Mouse (Mus musculus) forebrain, embryonic 14.5 days (tissue): ENCODE results near the gene Gm45717. TPM values are rescaled to one million over a fixed set of nuclear protein-coding genes. Genes with fewer than 3 reads are reported as not detected.

Experiments
- ATAC-seq: fragments of 200-750 bp; cut with Nextera tagmentation; 2 replicates; pipeline ENCODE4 v1.8.0; 2017; ENCODE audit warnings: mild to moderate bottlenecking, moderate library complexity
- DNase-seq: peaks from one replicate; pipeline ENCODE4 v3.0.0-alpha.2; 2015; ENCODE audit warnings: low spot score
- H3K27ac ChIP-seq: fragments of 300-500 bp; sonication (generic); 2 replicates; pipeline ENCODE4 v1.5.1; 2014; ENCODE audit warnings: low read depth, mild to moderate bottlenecking, control low read depth, low read length, moderate library complexity
- H3K27me3 ChIP-seq: fragments of 300-500 bp; sonication (generic); replicated peaks from 2 replicates; pipeline ENCODE4 v1.6.1; 2014; ENCODE audit warnings: low read length, control low read depth, mixed read lengths; ENCODE audit not compliant: control insufficient read depth, insufficient read depth
- H3K36me3 ChIP-seq: fragments of 300-500 bp; sonication (generic); 2 replicates; pipeline ENCODE4 v1.6.1; 2014; ENCODE audit warnings: low read length, control low read depth; ENCODE audit not compliant: control insufficient read depth, insufficient read depth
- H3K4me1 ChIP-seq: fragments of 300-500 bp; sonication (generic); 2 replicates; pipeline ENCODE4 v1.6.1; 2014; ENCODE audit warnings: antibody characterized with exemption, low read length, control low read depth; ENCODE audit not compliant: control insufficient read depth, insufficient read depth
- H3K4me2 ChIP-seq: fragments of 300-500 bp; sonication (generic); 2 replicates; pipeline ENCODE4 v1.6.1; 2014; ENCODE audit warnings: mild to moderate bottlenecking, control low read depth, low read length
- H3K4me3 ChIP-seq: fragments of 300-500 bp; sonication (generic); 2 replicates; pipeline ENCODE4 v1.5.1; 2014; ENCODE audit warnings: low read depth, low read length, control low read depth
- H3K9ac ChIP-seq: fragments of 300-500 bp; sonication (generic); 2 replicates; pipeline ENCODE4 v1.6.1; 2014; ENCODE audit warnings: mild to moderate bottlenecking, low read length, control low read depth, moderate library complexity
- H3K9me3 ChIP-seq: fragments of 300-500 bp; sonication (generic); replicated peaks from 2 replicates; pipeline ENCODE4 v1.6.1; 2016; ENCODE audit warnings: low read length, control low read depth, mixed read lengths; ENCODE audit not compliant: control insufficient read depth
- WGBS: fragments of 180-500 bp; shearing (Covaris S2); extraction: QIAGEN DNeasy Blood & Tissue Kit; methylation state at CpG from one replicate; pipeline ENCODE4 v1.1.7; 2014; 5-methylcytosine and 5-hydroxymethylcytosine counted together
- polyA plus RNA-seq: library from polyadenylated mRNA; unstranded; fragments of >200 nt; fragmentation: Nextera tagmentation; extraction: Ambion mirVana; gene quantifications from 2 replicates; pipeline ENCODE4 v1.2.1, GENCODE M21; 2014

Gm45717 gene
- polyA plus RNA-seq, 1 experiment from 2014 or later, result not detected

DNA sequence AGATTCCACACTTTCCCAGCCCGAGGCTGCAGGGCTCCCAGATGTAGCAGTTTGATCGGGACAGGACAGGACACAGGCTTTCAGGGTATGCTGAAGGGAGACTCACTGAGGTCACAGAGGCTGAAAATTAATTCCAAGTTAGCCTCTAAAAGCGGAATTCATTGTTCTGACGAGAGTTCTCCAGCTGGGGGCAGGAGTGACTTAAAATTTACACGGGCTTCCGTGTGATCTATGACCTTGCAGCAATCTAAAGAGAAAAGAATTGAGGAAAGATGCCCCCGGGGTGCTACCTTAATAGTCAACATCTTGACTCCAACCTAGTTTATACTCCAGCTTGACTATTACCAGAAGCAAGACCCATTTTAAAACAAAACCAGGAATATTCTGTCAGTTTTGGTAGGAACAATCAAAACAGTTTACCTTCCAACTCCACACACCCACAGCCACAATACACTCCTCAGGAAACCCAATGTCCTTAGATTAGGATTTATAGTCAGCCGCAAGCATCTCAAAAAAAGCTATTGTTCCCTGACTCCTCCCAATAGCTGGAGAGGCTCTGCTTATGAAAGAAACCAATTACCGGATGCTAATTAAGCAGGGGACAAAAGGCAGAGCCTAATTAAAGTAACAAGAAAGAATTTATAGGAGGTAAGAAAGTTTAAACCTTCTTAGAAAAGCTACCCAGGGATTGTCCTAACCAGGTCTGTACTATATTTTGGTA, 3.6 kb upstream of the Gm45717 start:
- H3K4me3 ChIP-seq, result no peak overlapping the region
- H3K4me1 ChIP-seq, result peaks cover 12% of the 10 kb centered on the region; the same call in 1 of the 2 replicates
- WGBS, result 2% methylated on average over 9 of the region's 9 CpGs
- H3K27ac ChIP-seq, result no peak overlapping the region
- H3K9me3 ChIP-seq, result no peaks in the 10 kb centered on the region
- H3K36me3 ChIP-seq, result no peaks in the 10 kb centered on the region
- H3K27me3 ChIP-seq, result no peaks in the 10 kb centered on the region
- peak; percentile 63 for DNase-seq
- ATAC-seq, result no peak
- no peak overlapping the region for H3K9ac ChIP-seq
- H3K4me2 ChIP-seq, result no peak overlapping the region

DNA sequence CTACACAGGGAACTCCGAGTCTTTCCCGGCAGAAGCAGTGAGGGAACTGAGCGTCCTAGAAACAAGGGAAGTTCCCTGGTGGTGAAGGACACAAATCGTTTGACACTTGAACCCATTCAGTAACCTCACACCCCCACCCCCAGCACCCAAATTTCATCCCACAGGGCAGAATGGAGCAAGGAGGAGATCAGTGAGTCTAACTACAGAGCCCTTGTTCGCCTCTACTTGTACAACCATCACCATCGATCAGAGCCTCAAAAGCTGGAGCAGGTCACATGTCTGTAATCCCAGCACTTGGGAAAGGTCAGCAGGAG, 776 bp upstream of the Gm45717 start:
- Histone ChIP-seq H3K4me2 (no peak overlapping the region), H3K4me1 (peaks cover 12% of the 10 kb centered on the region; the same call in 1 of the 2 replicates), H3K9ac (no peak overlapping the region), H3K27me3 (no peaks in the 10 kb centered on the region), H3K27ac (no peak overlapping the region), H3K4me3 (no peak overlapping the region), H3K36me3 (no peaks in the 10 kb centered on the region), H3K9me3 (no peaks in the 10 kb centered on the region)
- no peak for ATAC-seq
- WGBS, result 68% methylated on average over 6 of the region's 6 CpGs
- no peak for DNase-seq

DNA sequence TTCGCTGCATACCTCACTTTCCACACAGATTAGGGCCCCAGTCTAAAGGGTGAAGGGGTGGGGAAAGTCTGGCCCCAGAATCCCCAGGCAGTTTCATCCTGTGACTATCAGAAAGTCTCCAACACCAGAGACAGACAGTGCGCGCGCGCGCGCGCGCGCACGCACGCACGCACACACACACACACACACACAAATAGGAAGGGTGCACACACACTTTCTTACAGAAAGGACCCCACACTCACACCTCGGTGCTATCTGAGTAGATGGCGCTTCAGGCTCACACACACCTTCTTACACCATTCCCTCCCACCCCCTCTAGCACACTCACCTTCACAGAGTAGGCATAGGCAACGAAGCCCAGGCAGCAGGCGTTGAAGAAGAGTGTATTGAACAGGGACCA, 395 bp downstream of the Gm45717 start:
- ATAC-seq (peak; percentile 55; the same call in 1 of the 2 replicates), DNase-seq (peak; percentile 33)
- Histone ChIP-seq H3K9ac (peak overlapping the region; percentile 43; the same call in 1 of the 2 replicates), H3K36me3 (no peaks in the 10 kb centered on the region), H3K27me3 (no peaks in the 10 kb centered on the region), H3K4me1 (peaks cover 12% of the 10 kb centered on the region; the same call in 1 of the 2 replicates), H3K4me3 (peak overlapping the region; percentile 25), H3K9me3 (no peaks in the 10 kb centered on the region), H3K27ac (no peak overlapping the region), H3K4me2 (peak overlapping the region; percentile 49)
- 17% methylated on average over 17 of the region's 17 CpGs for WGBS

DNA sequence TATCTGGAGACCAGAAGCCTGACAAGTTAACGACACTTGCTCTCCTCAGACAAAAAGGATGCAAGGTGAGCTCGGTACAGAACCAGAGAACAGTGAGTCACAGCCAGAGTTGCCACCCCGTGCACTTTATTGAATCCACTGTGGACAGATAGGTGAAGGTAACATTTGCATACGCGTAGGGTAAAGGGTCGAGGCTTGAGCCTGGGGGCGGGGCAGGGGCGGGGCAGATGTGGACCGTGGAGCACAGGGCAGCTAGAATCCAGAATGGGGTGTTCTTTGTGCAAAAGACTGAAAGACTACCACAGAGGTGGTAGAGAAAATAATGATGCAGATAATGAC, 1.0 kb downstream of the Gm45717 start:
- Histone ChIP-seq H3K4me1 (peaks cover 12% of the 10 kb centered on the region; the same call in 1 of the 2 replicates), H3K36me3 (no peaks in the 10 kb centered on the region), H3K27ac (no peak overlapping the region), H3K4me3 (peak overlapping the region; percentile 11; the same call in 1 of the 2 replicates), H3K9ac (peak overlapping the region; percentile 43; the same call in 1 of the 2 replicates), H3K9me3 (no peaks in the 10 kb centered on the region), H3K4me2 (peak overlapping the region; percentile 49), H3K27me3 (no peaks in the 10 kb centered on the region)
- ATAC-seq (no peak), DNase-seq (no peak)
- 12% methylated on average over 9 of the region's 9 CpGs for WGBS

DNA sequence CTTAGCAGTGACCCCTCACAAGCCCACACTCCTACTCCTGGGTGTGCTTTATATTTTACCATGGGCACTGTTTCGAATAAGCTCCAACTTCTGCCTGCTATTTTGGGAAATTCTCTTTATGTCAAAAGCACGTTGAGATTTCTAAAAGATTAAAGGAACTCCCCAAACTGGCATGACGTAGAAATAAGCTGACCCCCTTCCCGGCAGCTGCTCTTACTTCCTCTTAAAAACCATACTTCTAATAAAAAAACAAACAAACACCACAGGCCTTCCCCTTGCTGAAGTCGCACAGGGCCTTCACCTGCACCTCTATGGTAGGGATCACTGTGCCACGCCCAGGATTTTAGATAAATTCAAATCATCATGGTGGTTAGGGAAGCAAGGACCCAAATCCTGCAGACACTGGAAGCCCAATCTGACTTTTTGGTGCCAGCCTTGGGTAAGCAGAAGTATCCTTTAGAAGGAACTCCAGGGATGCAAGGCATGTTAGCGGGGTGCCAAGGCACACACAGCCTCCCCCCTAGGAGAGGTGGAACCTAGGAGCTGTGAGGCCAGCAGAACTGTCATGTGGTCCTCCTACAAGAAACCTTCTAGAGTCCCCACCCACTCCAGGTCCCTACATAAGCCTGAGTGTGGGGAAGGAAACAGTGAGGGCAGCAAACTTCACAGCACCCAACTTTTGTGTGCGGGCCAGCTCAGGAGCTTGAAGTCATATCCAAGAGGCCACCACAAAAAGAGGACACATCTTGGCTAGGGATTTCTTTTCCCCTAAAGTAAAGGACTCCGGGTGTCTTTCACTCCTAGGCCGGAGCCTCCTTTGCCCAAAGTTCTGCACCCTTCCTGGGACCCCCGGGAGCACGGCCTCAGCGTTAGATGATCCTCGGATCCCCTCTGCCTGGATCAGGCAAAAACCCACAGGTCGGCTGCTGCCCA, 1.7 kb downstream of the Gm45717 start:
- Histone ChIP-seq H3K36me3 (no peaks in the 10 kb centered on the region), H3K27ac (no peak overlapping the region), H3K4me2 (peak overlapping the region; percentile 49), H3K9me3 (no peaks in the 10 kb centered on the region), H3K4me1 (peaks cover 8% of the 10 kb centered on the region; the same call in 1 of the 2 replicates), H3K27me3 (no peaks in the 10 kb centered on the region), H3K4me3 (0 out of 2 replicates have a peak overlapping the region, but pooled peaks have one; percentile 11), H3K9ac (no peak overlapping the region; the same call in 1 of the 2 replicates)
- WGBS, result 71% methylated on average over 15 of the region's 15 CpGs
- ATAC-seq, result no peak
- DNase-seq, result no peak

DNA sequence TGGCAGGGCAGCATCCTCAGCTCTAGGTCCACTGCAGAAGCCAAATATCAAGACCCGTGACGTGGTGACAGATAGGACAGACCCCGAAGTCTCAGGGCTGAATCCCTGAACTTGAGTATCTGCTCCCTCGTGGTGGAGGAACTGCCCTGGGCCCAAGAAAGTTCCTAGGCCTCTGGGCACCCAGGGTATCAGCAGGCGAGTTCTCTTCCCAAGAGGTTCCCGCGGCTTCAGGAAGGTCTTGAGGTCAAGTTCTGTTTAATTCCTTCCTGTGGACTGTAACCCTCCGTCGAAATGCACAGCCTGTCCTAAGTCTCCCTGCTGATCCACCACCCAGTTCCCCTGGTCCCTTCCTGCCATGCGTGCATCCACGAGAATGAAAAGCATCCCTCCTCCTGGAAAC, 2.6 kb downstream of the Gm45717 start:
- no peaks in the 10 kb centered on the region for H3K36me3 ChIP-seq
- H3K4me1 ChIP-seq, result peaks cover 7% of the 10 kb centered on the region; the same call in 1 of the 2 replicates
- WGBS, result 87% methylated on average over 11 of the region's 11 CpGs
- ATAC-seq (no peak), DNase-seq (no peak)
- H3K27ac ChIP-seq, result no peak overlapping the region
- no peaks in the 10 kb centered on the region for H3K27me3 ChIP-seq
- H3K9me3 ChIP-seq, result no peaks in the 10 kb centered on the region
- H3K4me2 ChIP-seq, result no peak overlapping the region
- H3K4me3 ChIP-seq, result no peak overlapping the region
- H3K9ac ChIP-seq, result no peak overlapping the region

DNA sequence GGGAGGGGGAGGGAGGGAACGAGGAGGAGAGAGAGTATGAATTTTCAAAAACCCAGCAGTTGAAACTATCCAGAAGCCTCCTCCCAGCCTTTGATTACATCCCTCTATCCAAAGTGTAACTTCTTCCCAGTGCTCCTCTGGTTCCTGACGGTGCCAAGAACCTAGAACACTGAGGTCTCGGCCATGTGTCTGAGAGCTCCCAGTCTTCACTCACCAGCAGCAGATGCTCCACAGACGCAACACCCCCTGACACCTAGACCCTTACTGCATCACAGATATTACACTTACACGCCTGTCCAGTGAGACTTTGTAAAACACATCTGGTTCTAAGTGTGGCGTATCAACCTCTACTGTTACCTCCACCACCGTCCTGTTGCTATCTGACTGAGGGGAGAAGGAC, 3.3 kb downstream of the Gm45717 start:
- Histone ChIP-seq H3K9ac (no peak overlapping the region), H3K4me1 (peaks cover 7% of the 10 kb centered on the region; the same call in 1 of the 2 replicates), H3K9me3 (no peaks in the 10 kb centered on the region), H3K27me3 (no peaks in the 10 kb centered on the region), H3K4me3 (no peak overlapping the region), H3K4me2 (no peak overlapping the region), H3K27ac (no peak overlapping the region), H3K36me3 (no peaks in the 10 kb centered on the region)
- ATAC-seq (no peak), DNase-seq (no peak)
- 86% methylated on average over 7 of the region's 7 CpGs for WGBS

DNA sequence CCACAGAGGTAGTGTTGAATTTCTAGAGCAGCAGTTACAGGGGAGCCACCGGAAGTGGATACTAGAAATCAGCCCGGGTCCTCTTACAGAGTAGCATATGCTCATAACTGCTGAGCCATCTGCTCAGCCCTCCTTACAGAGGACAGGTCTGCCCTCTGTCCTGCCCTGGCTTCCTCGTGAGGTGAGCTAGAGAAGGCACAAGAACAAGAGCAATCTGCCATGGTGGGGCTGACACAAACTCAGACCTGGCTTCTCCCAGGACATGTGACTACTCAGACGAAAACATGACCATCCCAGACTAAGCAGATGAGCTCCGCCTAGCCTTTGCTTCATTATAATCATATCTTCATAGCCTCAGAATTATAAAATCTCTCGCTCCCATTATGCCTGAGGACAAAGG, 4.0 kb downstream of the Gm45717 start:
- no peak overlapping the region for H3K4me2 ChIP-seq
- no peaks in the 10 kb centered on the region for H3K9me3 ChIP-seq
- no peak overlapping the region for H3K27ac ChIP-seq
- H3K4me1 ChIP-seq, result peaks cover 7% of the 10 kb centered on the region; the same call in 1 of the 2 replicates
- H3K27me3 ChIP-seq, result no peaks in the 10 kb centered on the region
- 81% methylated on average over 6 of the region's 6 CpGs for WGBS
- ATAC-seq (no peak), DNase-seq (no peak)
- H3K9ac ChIP-seq, result no peak overlapping the region
- no peak overlapping the region for H3K4me3 ChIP-seq
- H3K36me3 ChIP-seq, result no peaks in the 10 kb centered on the region
